Mouse (Mus musculus) MN1 (cell line): Measurements from ENCODE around the gene Pgm2.

Experiments used
- DNase-seq: peaks from one replicate; pipeline ENCODE4 v3.0.0-alpha.2; 2016; ENCODE audit warnings: low spot score

Gene Pgm2

DNA sequence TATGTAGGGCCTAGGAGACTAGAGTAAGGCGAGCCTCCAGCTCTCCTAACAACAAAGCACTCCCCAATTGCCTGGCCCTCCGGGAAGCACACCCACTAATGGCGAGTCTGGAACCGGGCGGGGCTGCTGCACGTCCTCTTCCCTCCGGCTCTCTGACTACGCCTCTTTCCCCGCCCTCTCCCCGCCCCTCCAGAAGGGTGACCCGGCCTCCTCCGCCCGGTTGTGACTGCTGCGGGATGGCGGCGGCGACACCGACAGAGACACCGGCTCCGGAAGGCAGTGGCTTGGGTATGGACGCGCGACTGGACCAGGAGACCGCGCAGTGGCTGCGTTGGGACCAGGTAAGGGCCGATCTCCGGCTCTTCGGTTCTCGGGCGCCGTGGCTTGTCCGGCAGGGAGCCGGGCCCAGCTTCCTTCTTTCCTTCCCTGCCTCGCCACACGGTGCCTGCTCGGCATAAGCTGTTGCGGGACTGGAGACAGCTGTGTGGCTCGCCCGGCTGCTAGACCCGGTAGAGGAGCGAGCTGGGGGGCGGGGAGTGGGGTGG lies at the start of gene Pgm2:
TSS of gene Pgm2 (plus strand) at position 203 of the 545 bp plus-strand sequence.
- peak; percentile 75 for DNase-seq

DNA sequence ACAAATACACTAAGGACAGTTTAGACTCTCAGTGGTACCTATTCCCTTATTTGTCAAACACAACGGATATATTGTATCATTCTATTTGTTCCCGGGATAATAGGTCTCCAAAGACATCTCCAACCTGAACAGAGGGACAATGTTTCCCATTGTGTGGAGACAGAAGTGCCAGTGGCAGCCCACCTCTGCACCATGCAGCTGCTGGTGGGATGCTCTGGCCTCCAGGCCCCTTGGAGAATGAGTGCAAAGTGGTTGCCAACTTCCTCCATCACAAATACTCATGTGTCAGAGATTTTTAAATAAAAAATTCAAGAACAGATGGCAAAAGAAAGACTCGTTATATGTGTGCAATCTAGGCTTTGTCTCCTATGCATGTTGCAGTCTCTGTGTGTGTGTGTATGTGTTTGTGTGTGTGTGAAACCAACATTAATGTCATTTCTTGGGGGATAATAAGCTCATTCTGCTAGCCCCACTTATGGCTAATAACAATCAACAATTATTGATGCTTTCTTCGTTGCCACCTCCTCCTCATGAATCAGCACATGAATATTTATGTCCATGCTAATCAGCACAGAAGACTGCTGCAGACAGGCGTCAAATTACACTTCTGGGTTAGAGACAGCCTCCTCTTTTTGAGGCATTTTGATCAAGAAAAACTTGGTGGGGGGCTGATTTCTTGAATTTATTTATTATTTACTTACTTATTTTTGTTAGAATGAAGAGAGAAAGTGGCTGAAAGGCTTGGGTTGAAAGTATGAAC lies 48.9 kb upstream of the Pgm2 start:
- DNase-seq: no peak

DNA sequence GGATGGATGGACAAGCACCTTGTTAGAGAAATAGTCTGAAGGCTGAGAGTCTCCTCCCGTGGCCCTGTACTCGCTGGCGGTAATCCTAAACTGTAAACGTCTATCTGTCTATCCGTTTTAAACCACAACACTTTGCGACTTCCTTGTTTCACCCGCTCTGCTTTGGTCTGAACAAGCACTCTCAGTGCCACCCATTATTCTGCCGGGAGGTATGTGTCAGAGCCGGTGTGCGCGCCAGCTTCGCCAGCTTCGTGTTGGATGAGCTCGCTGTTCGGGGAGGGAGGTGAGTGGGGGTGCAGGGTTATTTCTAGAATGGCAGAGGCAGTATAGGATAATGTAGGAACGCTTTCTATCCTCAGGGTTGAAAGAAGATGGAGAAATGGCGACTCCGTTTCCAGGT lies 48.0 kb upstream of the Pgm2 start:
- no peak for DNase-seq

DNA sequence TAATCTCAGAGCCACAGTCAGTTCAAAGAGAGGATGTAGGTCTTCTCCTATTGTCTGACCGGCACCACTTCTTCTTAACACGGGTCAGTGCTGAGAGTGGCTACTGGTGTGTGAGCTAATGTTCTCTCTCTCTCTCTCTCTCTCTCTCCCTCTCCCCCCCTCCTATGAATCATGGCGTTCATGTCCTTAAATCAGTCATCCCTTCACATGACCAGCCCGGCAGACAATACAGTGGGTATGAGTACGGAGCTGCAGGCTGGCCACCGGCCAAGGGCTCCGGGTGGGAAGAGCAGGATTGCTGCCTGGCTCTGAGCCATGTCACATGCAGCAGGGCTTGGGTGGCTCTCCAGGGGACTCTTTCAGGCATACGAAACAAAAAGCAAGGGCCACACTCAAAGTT lies 47.2 kb upstream of the Pgm2 start:
- DNase-seq: peak; percentile 70

DNA sequence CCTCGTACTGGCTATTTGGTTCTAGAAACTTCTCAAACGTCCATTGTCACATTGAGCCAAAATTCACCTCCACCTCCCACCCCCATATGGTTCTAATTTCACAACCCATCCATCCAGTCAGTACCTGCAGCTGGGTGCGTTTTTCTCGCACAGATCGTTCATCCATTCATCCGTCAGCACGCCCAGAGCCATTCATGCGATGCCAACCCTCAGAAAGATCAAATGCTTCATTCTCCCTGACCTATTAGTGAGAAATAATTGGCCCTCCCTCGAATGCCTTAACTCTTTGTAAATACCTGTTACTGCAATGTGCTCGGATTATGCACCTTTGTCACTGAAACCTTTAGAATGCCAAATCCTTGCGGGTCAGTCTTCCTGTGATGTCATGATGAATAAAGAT lies 45.8 kb upstream of the Pgm2 start:
- no peak for DNase-seq

DNA sequence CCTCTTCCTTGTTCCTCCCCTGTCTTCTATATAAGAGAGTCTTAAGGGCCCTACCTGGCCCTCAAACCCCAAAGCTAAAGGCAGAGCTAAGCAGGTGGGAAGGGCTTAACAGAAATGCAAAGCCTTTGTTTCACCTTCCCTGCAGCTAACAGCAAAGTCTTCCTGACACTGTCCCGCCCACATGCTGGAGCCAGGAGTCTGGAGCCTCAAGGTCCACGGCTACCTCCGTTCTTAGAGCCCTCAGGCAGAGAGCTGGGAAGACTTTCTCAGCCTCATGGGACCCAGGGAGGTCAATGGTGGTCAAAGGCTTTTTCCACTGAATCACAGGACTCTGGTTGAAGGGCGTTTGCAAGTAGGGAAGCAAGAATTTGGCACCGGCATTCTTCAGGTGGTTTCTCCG lies 44.8 kb upstream of the Pgm2 start:
- no peak for DNase-seq

DNA sequence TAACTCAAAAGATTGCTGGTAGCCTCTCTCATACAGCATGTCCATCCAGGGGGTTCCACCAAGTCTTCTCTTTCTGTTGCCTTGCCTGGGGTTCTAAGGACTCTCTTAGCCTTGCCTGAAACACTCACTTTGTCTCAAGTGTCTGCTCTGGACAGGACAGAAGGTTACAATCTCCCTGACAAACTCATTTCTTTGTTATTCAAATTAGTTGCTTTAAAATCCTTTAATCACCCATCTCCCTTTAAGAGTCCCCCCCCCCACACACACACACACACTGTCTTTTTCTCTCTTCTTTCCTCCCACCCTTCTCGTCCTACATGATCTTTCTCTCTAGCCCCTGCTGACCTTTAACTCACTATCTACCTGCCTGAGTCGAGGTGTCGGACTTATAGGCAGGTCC lies 44.1 kb upstream of the Pgm2 start:
- DNase-seq: no peak

DNA sequence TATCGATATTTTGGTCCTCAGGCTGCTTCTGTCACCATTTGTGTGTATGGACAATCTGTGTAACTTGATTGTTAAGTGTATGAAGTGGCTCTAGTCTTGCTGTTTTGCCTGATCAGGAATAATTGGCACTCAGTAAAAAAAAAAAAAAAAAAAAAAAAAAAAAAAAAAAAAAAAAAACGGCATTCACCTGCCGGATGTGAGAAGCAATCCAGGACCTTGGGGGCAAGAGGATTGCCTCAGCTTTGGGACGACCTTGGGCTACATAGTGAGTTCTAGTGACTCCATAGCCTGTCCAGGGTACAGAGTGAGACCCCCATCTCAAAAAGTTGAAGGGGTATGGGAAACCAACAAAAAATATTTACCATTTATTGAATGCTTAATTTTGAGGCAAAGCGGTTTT lies 43.5 kb upstream of the Pgm2 start:
- DNase-seq: no peak

DNA sequence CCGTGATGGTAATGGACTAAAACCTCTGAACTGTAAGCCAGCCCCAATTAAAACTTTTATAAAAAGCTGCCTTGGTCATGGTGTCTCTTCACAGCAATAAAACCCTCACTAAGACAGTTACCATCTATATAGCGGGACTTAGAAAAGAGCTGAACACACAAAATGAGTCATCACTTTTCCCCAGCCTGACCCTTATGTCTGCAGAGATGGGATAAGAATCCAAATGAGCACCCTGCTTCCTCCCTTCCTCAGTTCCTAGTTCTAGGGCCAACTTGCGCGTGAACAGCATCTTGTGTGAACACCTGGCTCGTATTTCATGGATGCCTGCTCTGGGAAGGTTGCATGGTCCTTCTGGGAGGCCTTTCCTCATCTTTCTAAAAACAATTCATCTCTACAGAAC lies 39.7 kb upstream of the Pgm2 start:
- no peak for DNase-seq

DNA sequence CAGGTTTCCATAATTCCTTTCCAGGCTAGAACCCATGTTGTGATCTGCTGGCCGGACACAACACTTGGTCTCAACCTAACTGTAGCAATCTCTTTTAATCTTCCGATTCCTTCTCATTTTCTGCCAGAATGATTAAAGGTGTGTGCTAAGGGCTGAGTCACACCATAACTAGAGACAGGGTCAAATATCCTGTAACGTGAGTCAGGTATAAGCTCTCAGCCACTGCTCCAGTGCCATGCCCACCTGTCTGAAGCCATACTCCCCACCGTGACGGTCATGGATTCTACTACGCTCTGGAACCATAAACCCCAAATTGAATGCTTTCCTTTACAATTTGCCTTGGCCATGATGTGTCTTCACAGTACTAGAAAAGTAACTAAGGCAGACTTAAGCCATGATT lies 36.5 kb upstream of the Pgm2 start:
- no peak for DNase-seq

DNA sequence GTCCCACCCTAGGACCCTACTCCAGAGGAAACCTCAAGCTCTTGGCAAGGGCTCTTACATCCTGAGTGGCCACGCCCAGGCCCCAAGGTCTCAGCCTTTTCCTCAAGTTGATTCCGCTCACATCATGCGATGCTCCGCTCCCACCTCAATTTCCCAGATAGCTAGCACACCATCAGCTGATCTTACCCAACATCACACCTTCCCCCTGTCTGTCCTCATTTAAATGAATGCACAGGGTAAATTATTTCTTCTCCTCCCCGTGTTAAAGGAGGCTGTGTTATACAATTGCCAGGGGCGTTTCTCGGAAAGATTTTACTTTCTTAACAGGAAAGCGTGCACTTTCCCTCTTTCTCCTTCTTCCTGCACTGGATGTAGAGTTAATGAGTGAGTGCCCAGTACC lies 31.9 kb upstream of the Pgm2 start:
- no peak for DNase-seq

DNA sequence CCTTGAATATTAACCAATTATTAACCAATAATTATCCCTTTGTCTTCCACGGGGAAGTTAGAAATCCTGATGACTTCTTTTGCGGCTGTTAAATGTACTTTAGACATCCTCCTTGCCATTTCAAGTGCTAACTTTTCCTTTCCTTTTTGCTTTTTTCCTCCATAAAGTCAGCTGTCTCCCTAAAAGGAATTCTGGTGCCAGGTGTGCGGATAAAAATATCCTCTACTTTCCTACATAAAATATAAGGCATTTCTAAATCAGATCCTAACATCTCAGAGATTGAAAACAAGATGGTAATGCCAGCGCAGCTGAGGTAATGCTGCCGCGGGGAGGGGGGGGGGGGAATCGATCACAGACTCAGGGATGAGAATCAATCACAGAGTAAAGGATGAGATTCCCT lies 31.1 kb upstream of the Pgm2 start:
- DNase-seq: no peak

DNA sequence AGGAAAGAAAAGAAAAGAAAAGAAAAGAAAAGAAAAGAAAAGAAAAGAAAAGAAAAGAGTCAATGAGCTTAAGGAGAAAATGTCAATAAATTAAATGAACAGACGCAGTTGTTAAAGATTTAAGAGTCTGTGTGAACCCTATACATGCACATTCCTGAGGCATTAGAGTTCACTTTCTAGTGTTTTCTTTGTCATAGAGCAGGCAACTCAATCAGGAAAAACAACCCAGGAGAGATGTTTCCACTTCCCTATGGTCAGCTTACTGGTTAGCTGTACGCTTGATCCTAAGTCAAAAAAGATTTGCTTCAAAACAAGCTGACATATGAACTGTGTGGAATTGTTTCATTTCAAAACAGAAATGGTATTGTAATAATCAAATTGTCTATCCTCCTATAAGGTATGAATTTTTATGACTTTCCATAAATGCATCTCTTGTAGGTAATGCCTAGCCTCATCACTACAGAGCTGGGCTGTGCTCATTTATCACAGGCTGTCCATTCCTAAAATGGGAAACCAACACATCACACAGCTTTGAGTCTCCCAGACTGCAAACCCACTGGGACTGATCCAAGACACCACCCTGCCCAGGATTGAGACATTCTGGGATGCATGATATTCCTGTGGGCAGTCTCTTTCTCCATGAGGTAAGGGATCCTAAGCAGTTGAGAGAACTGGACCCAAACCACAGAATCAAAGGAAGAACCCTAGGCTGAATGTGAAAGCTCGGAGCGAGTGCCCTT lies 29.7 kb upstream of the Pgm2 start:
- no peak for DNase-seq

DNA sequence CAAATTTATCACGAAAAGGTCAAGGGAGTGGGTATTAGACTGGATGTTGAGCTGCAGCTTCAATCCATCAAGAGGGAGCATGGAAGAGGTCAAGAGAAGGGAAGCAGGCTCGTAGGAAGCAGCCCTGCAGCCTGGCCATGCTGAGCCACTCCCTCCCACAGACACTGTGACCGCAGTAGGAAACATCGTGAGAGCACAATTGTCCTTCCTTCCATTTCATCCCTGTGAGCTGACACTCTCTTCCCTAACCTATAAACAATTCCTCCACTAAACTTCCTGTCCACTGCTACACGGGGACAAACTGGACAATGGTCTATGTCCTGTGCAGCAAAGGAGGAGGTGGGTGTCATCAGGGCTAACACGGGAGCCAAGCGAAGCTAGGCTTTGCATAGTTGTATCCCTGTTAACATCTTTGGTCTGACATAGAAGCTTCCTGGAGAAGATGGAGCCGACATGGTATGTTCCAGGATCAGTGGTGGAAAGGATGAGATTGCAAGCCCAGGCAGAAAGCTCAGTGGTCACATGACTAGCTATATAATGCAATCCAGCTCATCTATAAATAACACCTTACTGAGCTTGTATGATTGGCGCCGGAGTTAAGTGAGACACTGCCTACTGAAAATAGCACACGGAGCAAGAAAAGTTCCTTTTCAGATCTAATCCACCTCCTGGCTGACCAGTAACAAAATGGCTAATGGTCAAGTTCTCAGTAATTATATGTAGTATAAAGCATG lies 29.0 kb upstream of the Pgm2 start:
- DNase-seq: no peak

DNA sequence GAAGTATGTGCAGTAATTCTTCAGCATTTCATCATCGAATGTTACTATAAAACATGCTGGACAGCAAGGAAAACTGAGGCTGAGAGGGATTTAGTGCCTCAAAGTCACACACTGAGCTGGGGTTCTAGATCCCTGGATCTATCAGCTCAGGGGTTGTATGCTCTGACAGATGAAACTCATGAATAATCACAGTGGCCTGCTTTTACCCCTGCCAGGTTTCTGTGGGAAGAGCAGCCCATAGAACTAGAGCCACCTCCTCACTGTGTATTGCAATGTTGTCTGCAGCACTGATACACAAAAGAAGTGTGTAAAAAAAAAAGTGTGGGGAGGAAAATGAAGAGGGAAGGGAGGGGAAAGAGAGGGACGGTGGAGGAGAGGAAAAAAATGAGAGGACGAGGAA lies 28.3 kb upstream of the Pgm2 start:
- no peak for DNase-seq

DNA sequence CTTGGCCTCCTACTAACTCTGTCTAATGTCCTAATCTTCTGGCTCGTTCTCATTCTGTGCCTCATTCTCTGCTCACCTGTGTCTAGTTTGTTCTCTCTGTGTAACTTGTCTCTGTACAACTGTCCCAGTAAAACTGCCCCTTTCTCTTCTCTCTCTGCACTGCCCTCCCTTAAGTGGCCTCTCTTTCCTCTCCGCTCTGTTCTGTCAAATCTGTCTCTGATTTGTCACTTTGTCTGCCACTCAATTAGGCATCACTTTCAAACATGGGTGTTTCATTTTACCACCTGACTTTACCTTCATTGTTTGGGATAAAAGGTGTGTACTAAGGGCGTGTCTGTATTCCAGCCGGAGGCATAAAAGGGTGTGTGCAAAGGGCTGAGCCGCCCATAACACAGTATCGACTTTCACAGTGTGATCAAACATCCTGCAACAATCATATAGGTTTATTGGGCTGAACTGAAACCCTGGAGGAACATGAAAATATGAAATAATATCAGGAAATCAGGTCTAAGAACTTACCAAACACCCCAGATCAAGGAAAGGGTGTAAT lies 27.2 kb upstream of the Pgm2 start:
- DNase-seq: no peak

DNA sequence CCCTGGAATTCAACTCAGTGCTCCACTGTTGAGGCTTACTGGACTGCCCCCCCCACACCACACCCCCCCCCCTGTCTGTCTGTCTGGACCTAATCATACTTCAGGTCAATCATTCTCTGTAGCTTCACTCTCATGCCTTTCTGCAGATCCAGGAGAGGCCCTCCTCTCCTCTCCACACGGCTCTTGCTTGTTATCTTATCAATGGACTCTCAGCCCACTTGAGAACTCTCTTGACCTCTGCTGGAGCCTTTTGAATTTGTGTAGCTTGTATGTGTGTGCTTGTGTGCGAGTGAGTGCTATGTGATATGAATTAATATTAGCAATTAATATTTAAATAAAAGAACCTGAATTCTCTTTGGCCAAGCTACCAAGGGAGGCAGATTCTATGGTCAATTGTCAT lies 26.6 kb upstream of the Pgm2 start:
- DNase-seq: no peak

DNA sequence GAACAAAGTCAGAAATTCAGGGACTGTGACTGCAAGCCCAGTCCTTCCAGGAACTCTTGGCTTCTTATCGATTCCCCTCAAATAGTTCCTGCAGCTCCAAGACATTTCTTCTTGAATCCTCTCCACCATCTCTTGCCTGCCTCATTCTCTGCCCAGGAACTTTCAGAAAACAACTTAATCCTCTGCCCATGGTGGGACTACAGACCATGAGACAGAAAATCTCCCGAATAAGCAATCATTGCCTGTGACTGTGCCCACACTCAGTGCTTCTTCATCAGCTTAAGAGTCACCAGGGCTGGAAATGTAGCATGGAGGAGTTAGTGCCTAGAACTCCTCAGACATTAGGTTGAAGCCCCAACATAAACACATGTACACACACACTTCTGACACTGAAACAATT lies 25.2 kb upstream of the Pgm2 start:
- no peak for DNase-seq

DNA sequence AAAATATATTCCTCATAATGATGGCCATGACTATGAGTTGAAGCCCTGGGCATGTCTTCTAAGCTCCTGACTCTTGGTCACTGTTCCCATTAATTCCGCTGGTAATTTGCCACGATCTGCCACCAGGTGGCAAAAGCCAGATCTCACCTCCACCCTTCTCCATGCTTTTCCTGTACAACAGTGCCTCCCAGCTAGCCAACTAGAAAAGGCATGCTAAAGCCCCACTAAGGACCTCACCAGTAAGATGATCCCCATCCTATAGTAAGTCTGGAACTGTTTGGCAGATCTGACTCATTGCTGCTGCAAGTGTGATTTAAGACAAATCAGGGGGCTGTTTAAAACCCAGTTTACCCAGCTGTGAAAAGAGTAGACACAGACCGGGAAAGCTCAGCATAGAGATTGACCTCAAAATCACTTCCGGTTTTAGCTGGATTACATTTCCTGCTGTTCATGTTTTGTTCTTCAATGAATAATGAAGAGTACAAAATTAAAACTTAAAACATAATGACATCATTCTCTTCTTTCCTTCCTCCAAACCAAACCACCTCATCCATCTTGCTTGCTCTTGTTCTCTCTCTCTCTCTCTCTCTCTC lies 22.6 kb upstream of the Pgm2 start:
- peak; percentile 74 for DNase-seq

DNA sequence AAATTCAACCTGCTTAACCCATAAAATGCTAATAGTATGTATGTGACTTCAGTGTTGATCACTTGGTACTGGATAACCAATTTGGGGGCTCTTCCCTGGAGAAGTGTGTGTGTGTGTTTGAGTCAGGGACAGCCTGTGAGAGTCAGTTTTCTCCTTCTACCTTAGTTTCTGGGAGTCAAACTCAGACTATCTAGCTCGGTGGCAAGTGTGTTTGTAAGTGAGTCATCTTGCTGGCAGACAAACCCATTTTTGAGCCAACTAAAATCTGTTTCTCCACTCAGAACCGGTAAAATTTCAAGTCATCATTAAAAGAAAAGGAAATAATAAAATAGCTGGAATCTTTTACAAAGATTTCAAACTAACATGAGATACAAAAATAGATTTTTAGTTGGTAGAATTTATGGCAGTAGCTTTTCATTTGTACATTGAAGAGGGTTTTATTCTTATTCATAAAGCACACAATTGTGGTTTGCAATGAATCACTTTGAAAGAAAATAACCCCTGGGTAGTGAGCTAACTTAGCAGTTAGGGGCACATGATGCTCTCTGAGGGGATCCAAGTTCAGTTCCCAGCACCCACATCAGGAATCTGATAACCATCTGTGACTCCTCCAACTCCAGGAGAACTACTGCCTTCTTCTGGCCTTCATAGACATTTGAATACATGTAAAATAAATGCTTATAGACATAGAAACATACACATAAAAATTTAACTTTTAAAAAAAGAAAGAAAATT lies 21.8 kb upstream of the Pgm2 start:
- DNase-seq: no peak

DNA sequence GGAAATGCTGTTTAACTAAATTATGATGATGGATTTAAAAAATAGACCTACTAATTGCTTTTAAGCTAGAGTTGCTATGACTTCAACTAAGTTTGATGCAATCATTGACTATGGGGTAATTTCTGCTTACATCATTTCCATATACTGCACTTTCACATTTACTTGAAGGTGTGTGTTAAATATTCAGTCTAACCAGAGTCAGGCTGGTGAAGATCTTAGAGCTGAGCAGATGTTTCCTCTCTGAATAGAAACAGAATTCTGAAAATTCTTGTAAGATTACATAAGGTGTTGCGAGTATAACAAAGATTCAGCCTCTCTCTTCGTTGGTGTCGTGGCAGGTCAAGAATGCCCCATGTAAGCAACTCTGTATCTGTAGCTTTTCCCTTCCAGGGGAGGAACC lies 18.3 kb upstream of the Pgm2 start:
- DNase-seq: no peak
